Mouse (Mus musculus) heart, postnatal 0 days (tissue): ENCODE measurements around the gene Mybpc2. TPM values are rescaled to one million over a fixed set of nuclear protein-coding genes. Genes with fewer than 3 reads are reported as not detected.

ENCODE experiments used
- ATAC-seq: fragments of 200-750 bp; cut with Nextera tagmentation; 2 replicates; pipeline ENCODE4 v1.8.0; 2017; ENCODE audit warnings: low read depth, moderate number of reproducible peaks, moderate library complexity; ENCODE audit not compliant: insufficient read depth
- DNase-seq: peaks from one replicate; pipeline ENCODE4 v3.0.0-alpha.2; 2016; ENCODE audit warnings: low spot score
- H3K27ac ChIP-seq: fragments of 300-500 bp; sonication (generic); 2 replicates; pipeline ENCODE4 v1.5.1; 2014; ENCODE audit warnings: low read depth, mild to moderate bottlenecking
- H3K27me3 ChIP-seq: fragments of 300-500 bp; sonication (generic); 2 replicates; pipeline ENCODE4 v1.6.1; 2014; ENCODE audit warnings: low read length, mixed read lengths; ENCODE audit not compliant: control insufficient read depth, insufficient read depth
- H3K36me3 ChIP-seq: fragments of 300-500 bp; sonication (generic); replicated peaks from 2 replicates; pipeline ENCODE4 v1.6.1; 2014; ENCODE audit warnings: low read length, mixed read lengths; ENCODE audit not compliant: control insufficient read depth, insufficient read depth
- H3K4me1 ChIP-seq: fragments of 300-500 bp; sonication (generic); 2 replicates; pipeline ENCODE4 v1.6.1; 2014; ENCODE audit warnings: antibody characterized with exemption; ENCODE audit not compliant: control insufficient read depth, insufficient read depth
- H3K4me2 ChIP-seq: fragments of 300-500 bp; sonication (generic); 2 replicates; pipeline ENCODE4 v1.6.1; 2014; ENCODE audit warnings: low read depth, mild to moderate bottlenecking, low read length, moderate library complexity
- H3K4me3 ChIP-seq: fragments of 300-500 bp; sonication (generic); 2 replicates; pipeline ENCODE4 v1.5.1; 2014; ENCODE audit warnings: low read depth, low read length
- H3K9ac ChIP-seq: fragments of 300-500 bp; sonication (generic); replicated peaks from 2 replicates; pipeline ENCODE4 v1.6.1; 2014; ENCODE audit warnings: low read depth, low read length, mixed read lengths
- H3K9me3 ChIP-seq: fragments of 300-500 bp; sonication (generic); replicated peaks from 2 replicates; pipeline ENCODE4 v1.6.1; 2016; ENCODE audit warnings: low read length; ENCODE audit not compliant: control insufficient read depth
- CTCF ChIP-seq: IDR thresholded peaks from 2 replicates; pipeline ENCODE4 v1.5.1; 2016; ENCODE audit warnings: antibody characterized with exemption, control low read depth, low read depth
- EP300 ChIP-seq: IDR thresholded peaks from 2 replicates; pipeline ENCODE4 v1.6.1; 2016; ENCODE audit warnings: antibody characterized with exemption, low read depth
- WGBS: fragments of 180-500 bp; shearing (Covaris S2); extraction: QIAGEN DNeasy Blood & Tissue Kit; methylation state at CpG from one replicate; pipeline ENCODE4 v1.1.7; 2014; 5-methylcytosine and 5-hydroxymethylcytosine counted together
- polyA plus RNA-seq: library from polyadenylated mRNA; unstranded; fragments of >200 nt; fragmentation: Nextera tagmentation; extraction: Ambion mirVana; gene quantifications from 2 replicates; pipeline ENCODE4 v1.2.1, GENCODE M21; 2015
- total RNA-seq: library from RNA; depleted of rRNA; stranded (reverse); fragments of >200 nt; gene quantifications from 2 replicates; pipeline ENCODE4 v1.2.3, GENCODE M21; 2014; ENCODE audit warnings: low replicate concordance; rRNA removed

Mybpc2 gene
- total RNA-seq (3.3 and 4.5 TPM in 2 replicates), polyA plus RNA-seq (2.5 and 2.6 TPM in 2 replicates)

- H3K36me3 ChIP-seq = no peaks in the 10 kb centered on the region
- peak within 1 kb of the TSS; percentile 18 for H3K9ac ChIP-seq
- peaks cover 22% of the 10 kb centered on the region for H3K4me1 ChIP-seq
- peak within 1 kb of the TSS; percentile 74 for H3K27ac ChIP-seq
- H3K27me3 ChIP-seq = peaks cover 19% of the 10 kb centered on the region
- WGBS = 29% methylated on average over 12 of the region's 12 CpGs
- peak; percentile 46 for DNase-seq
- ATAC-seq = peak; percentile 54
- no peaks in the 10 kb centered on the region for H3K9me3 ChIP-seq
- peak within 1 kb of the TSS; percentile 25 for H3K4me3 ChIP-seq
- TF ChIP-seq EP300 = no peak
- H3K4me2 ChIP-seq = peak within 1 kb of the TSS; percentile 48
Measured at GRCm38 (mm10) chr7:44524502-44524901, at the start of gene Mybpc2. Gene Mybpc2 (minus strand): TSS chr7:44524656.

GRCm38 (mm10) chr7:44572956-44573484 is 48.6 kb upstream of the Mybpc2 start:
- Histone ChIP-seq H3K4me2 (no peak overlapping the region), H3K9me3 (no peaks in the 10 kb centered on the region), H3K27ac (no peak overlapping the region), H3K4me1 (no peaks in the 10 kb centered on the region), H3K4me3 (no peak overlapping the region), H3K27me3 (0 out of 2 replicates have a peak, but pooled peaks cover 10% of the 10 kb centered on the region), H3K36me3 (no peaks in the 10 kb centered on the region), H3K9ac (no peak overlapping the region)
- DNase-seq = no peak
- WGBS = 63% methylated on average over 5 of the region's 5 CpGs
- ATAC-seq = no peak
- no peak for TF ChIP-seq CTCF
- no peak for TF ChIP-seq EP300

GRCm38 (mm10) chr7:44572213-44572701 is 47.8 kb upstream of the Mybpc2 start, which contains the start of gene Napsa:
Gene Napsa (plus strand): TSS chr7:44572380.
- Histone ChIP-seq H3K9ac (no peak within 1 kb of the TSS), H3K27ac (no peak within 1 kb of the TSS), H3K4me3 (no peak within 1 kb of the TSS), H3K9me3 (no peaks in the 10 kb centered on the region), H3K36me3 (no peaks in the 10 kb centered on the region), H3K4me1 (no peaks in the 10 kb centered on the region), H3K27me3 (0 out of 2 replicates have a peak, but pooled peaks cover 10% of the 10 kb centered on the region), H3K4me2 (no peak within 1 kb of the TSS)
- WGBS = 44% methylated on average over 7 of the region's 7 CpGs
- no peak for TF ChIP-seq CTCF
- no peak for TF ChIP-seq EP300
- ATAC-seq = no peak
- no peak for DNase-seq

GRCm38 (mm10) chr7:44571811-44572210 is 47.4 kb upstream of the Mybpc2 start:
- Histone ChIP-seq H3K4me3 (no peak overlapping the region), H3K36me3 (no peaks in the 10 kb centered on the region), H3K4me1 (no peaks in the 10 kb centered on the region), H3K27me3 (0 out of 2 replicates have a peak, but pooled peaks cover 10% of the 10 kb centered on the region), H3K4me2 (no peak overlapping the region), H3K9ac (no peak overlapping the region), H3K27ac (no peak overlapping the region), H3K9me3 (no peaks in the 10 kb centered on the region)
- WGBS = 71% methylated on average over 4 of the region's 4 CpGs
- no peak for TF ChIP-seq EP300
- TF ChIP-seq CTCF = no peak
- DNase-seq (no peak), ATAC-seq (no peak)

- Histone ChIP-seq H3K4me1 (no peaks in the 10 kb centered on the region), H3K27ac (no peak overlapping the region), H3K9me3 (no peaks in the 10 kb centered on the region), H3K9ac (no peak overlapping the region), H3K36me3 (no peaks in the 10 kb centered on the region), H3K4me2 (no peak overlapping the region), H3K4me3 (no peak overlapping the region), H3K27me3 (0 out of 2 replicates have a peak, but pooled peaks cover 10% of the 10 kb centered on the region)
- WGBS = 64% methylated on average over 6 of the region's 6 CpGs
- no peak for TF ChIP-seq CTCF
- ATAC-seq (no peak), DNase-seq (no peak)
Measured at GRCm38 (mm10) chr7:44570989-44571388, 46.5 kb upstream of the Mybpc2 start.

DNA sequence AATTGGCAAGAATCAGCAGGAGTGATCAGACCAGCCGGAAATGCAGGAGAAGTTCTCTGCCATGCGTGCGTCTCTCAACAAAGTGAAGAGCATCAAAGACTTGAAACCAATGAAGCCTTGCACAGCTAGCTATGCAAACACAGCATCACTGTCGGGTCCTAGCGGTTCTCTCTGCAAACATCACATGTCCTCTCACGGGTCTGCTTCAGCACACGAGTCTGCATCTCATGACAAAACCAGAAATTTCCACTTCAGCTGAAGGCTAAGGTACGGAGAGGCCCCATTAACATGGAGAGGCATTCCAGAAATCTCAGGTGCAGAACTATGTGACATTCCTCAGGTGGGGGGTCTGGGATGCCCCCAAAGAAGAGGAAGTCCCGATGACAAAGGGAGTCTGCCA is 44.3 kb upstream of the Mybpc2 start:
- TF ChIP-seq CTCF (no peak), EP300 (no peak)
- Histone ChIP-seq H3K9me3 (no peaks in the 10 kb centered on the region), H3K4me2 (no peak overlapping the region), H3K9ac (no peak overlapping the region), H3K27ac (no peak overlapping the region), H3K36me3 (no peaks in the 10 kb centered on the region), H3K4me1 (no peaks in the 10 kb centered on the region), H3K4me3 (no peak overlapping the region), H3K27me3 (peaks cover 14% of the 10 kb centered on the region; the same call in 1 of the 2 replicates)
- WGBS = 62% methylated on average over 9 of the region's 9 CpGs
- ATAC-seq = no peak
- no peak for DNase-seq
